Mouse (Mus musculus) C2C12 (cell line): ENCODE results near the gene Tmem131. TPM values are rescaled to one million over a fixed set of nuclear protein-coding genes. Genes with fewer than 3 reads are reported as not detected.

Experiments used
- H3K27me3 ChIP-seq: one replicate; pipeline ENCODE4 v1.6.1; 2011; ENCODE audit not compliant: control insufficient read depth, insufficient read depth, insufficient read length
- H3K36me3 ChIP-seq: one replicate; pipeline ENCODE4 v1.6.1; 2011; ENCODE audit not compliant: control insufficient read depth, insufficient read depth
- H3K4me3 ChIP-seq: one replicate; pipeline ENCODE4 v1.5.1; 2011; ENCODE audit warnings: mild to moderate bottlenecking, control low read depth; ENCODE audit not compliant: poor library complexity, insufficient read depth, severe bottlenecking
- H3K79me2 ChIP-seq: one replicate; pipeline ENCODE4 v1.6.1; 2011; ENCODE audit not compliant: control insufficient read depth, insufficient read depth
- H3K79me3 ChIP-seq: one replicate; pipeline ENCODE4 v1.6.1; 2011; ENCODE audit warnings: low read depth, control low read depth
- H3ac ChIP-seq: one replicate; pipeline ENCODE3; 2011; ENCODE audit warnings: low read depth; ENCODE audit not compliant: control insufficient read depth, insufficient read length
- CEBPB ChIP-seq: IDR thresholded peaks from one replicate; pipeline ENCODE4 v1.6.1; 2011; ENCODE audit warnings: low read depth, mild to moderate bottlenecking, control low read depth, moderate library complexity
- CTCF ChIP-seq: IDR thresholded peaks from one replicate; pipeline ENCODE4 v1.5.1; 2011; ENCODE audit not compliant: control insufficient read depth, insufficient read depth, insufficient read length
- FOSL1 ChIP-seq: IDR thresholded peaks from one replicate; pipeline ENCODE4 v1.8.0; 2011; ENCODE audit warnings: mild to moderate bottlenecking, low read length; ENCODE audit not compliant: poor library complexity, insufficient read depth, severe bottlenecking
- MAX ChIP-seq: IDR thresholded peaks from one replicate; pipeline ENCODE4 v1.6.1; 2011; ENCODE audit warnings: mild to moderate bottlenecking, control low read depth
- MYOD1 ChIP-seq: IDR thresholded peaks from one replicate; pipeline ENCODE4 v1.6.1; 2011; ENCODE audit warnings: low read depth; ENCODE audit not compliant: control insufficient read depth, insufficient read length
- MYOG ChIP-seq: IDR thresholded peaks from one replicate; pipeline ENCODE4 v1.6.1; 2011; ENCODE audit not compliant: control insufficient read depth, insufficient read length; ENCODE audit errors: extremely low read depth
- USF1 ChIP-seq: IDR thresholded peaks from one replicate; pipeline ENCODE4 v1.6.1; 2011; ENCODE audit warnings: low read depth, mild to moderate bottlenecking, control low read depth, moderate library complexity
- polyA plus RNA-seq: library from polyadenylated mRNA; unstranded; fragments of >200 nt; fragmentation: generic; extraction: Trizol; gene quantifications from one replicate; pipeline ENCODE4 v1.2.1, GENCODE M21; 2012; ENCODE audit warnings: missing spikeins

Gene Tmem131
- polyA plus RNA-seq, 1 experiment, result 12.9 TPM

- TF ChIP-seq MAX (no peak), CTCF (no peak), FOSL1 (no peak), CEBPB (no peak), MYOD1 (no peak), MYOG (no peak), USF1 (no peak)
- Histone ChIP-seq H3K27me3 (no peaks in the 10 kb centered on the region), H3K79me3 (no peaks in the 10 kb centered on the region), H3K79me2 (no peaks in the 10 kb centered on the region), H3ac (no peak overlapping the region), H3K4me3 (no peak overlapping the region), H3K36me3 (peaks cover 61% of the 10 kb centered on the region)
These were observed 130.1 kb downstream of the Tmem131 start for GRCm38 (mm10) chr1:36813415-36813814.

- TF ChIP-seq MYOG (no peak), USF1 (no peak), CEBPB (no peak), MYOD1 (no peak)
- Histone ChIP-seq H3ac (no peak overlapping the region), H3K27me3 (no peaks in the 10 kb centered on the region), H3K79me3 (no peaks in the 10 kb centered on the region), H3K79me2 (no peaks in the 10 kb centered on the region), H3K4me3 (no peak overlapping the region), H3K36me3 (peaks cover 61% of the 10 kb centered on the region)
These were observed 131.7 kb downstream of the Tmem131 start for GRCm38 (mm10) chr1:36811806-36812205.

GRCm38 (mm10) chr1:36807782-36808565, 135.5 kb downstream of the Tmem131 start:
- H3K27me3 ChIP-seq, result no peaks in the 10 kb centered on the region
- no peaks in the 10 kb centered on the region for H3K79me3 ChIP-seq
- TF ChIP-seq CEBPB (no peak), FOSL1 (no peak), MAX (no peak), CTCF (no peak), MYOD1 (no peak), MYOG (no peak), USF1 (no peak)
- H3K79me2 ChIP-seq, result no peaks in the 10 kb centered on the region
- H3K4me3 ChIP-seq, result no peak overlapping the region
- H3ac ChIP-seq, result no peak overlapping the region
- H3K36me3 ChIP-seq, result peaks cover 63% of the 10 kb centered on the region

DNA sequence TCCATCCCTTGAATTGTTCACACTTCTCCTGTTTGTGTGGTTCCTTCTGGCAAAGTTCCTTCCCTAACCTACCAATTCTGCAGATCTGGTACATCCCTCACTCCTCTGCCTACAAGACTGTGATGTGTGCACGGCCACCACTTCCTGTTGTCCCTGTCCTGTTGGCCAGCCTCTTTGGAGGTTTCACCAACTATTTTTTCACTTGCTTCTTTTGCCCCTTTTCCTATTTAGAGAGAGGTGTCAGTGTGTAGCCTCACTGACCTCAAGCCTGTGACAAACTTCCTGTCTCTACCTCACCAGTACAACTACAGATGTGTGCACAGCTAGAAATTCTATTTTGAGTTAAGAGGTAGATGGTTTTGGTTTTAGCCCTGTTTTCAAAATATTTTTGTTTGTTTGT, 136.4 kb downstream of the Tmem131 start:
- Histone ChIP-seq H3K36me3 (peaks cover 63% of the 10 kb centered on the region), H3ac (no peak overlapping the region), H3K27me3 (no peaks in the 10 kb centered on the region), H3K79me2 (no peaks in the 10 kb centered on the region), H3K79me3 (no peaks in the 10 kb centered on the region), H3K4me3 (no peak overlapping the region)
- TF ChIP-seq MAX, result no peak

DNA sequence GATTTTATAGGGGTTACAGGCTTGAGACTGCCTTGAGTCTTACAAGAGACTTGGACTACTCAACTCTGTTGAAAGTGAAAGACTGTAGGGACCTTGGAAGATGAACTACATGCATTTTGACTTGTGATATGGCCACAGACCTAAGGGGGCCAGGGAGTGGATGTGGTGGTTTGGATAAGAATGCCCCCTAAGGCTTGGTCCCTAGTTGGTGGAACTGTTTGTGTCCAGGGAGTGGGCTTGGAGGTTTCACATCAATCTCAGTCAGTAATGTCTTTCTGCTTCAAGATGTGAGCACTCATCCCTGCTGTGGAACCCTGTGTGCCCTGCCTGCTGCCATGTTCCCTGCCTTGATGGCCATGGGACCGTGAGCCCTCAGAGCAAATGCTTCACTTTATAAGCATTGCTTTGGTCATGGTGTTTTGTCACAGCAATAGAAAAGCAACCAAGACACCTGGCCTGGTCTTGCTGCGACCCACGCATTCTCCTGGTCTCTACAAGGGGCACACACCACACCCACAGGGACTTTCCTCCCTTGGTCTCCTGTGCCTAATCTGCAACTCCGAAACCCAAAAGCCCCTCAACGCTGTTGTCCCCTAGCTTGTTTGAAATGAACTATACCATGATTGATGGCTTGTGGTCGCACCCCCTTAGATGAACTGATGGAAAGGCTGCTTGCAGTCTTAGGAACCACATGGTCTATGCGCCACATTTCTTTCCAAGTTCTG, 137.1 kb downstream of the Tmem131 start:
- Histone ChIP-seq H3K79me3 (no peaks in the 10 kb centered on the region), H3K79me2 (no peaks in the 10 kb centered on the region), H3K36me3 (peaks cover 62% of the 10 kb centered on the region), H3K4me3 (no peak overlapping the region), H3K27me3 (no peaks in the 10 kb centered on the region), H3ac (no peak overlapping the region)
- TF ChIP-seq MAX, result no peak
- no peak for TF ChIP-seq FOSL1
- TF ChIP-seq MYOG, result no peak
- TF ChIP-seq CTCF, result no peak
- TF ChIP-seq USF1, result no peak
- no peak for TF ChIP-seq CEBPB
- no peak for TF ChIP-seq MYOD1

- no peak for TF ChIP-seq MYOG
- TF ChIP-seq CEBPB, result no peak
- no peak for TF ChIP-seq MYOD1
- no peak for TF ChIP-seq USF1
- TF ChIP-seq CTCF, result no peak
- no peak for TF ChIP-seq MAX
- no peak for TF ChIP-seq FOSL1
- Histone ChIP-seq H3K79me3 (no peaks in the 10 kb centered on the region), H3K27me3 (no peaks in the 10 kb centered on the region), H3K36me3 (peaks cover 52% of the 10 kb centered on the region), H3ac (no peak overlapping the region), H3K4me3 (no peak overlapping the region), H3K79me2 (no peaks in the 10 kb centered on the region)
These were observed 138.6 kb downstream of the Tmem131 start for GRCm38 (mm10) chr1:36804833-36805232.
